Mouse (Mus musculus) embryonic facial prominence, embryonic 15.5 days (tissue): ENCODE results near the gene Git2. TPM values are rescaled to one million over a fixed set of nuclear protein-coding genes. Genes with fewer than 3 reads are reported as not detected.

ENCODE experiments used
- ATAC-seq: fragments of 200-750 bp; cut with Nextera tagmentation; 2 replicates; pipeline ENCODE4 v1.8.0; 2017; ENCODE audit warnings: low read depth, moderate TSS enrichment; ENCODE audit not compliant: insufficient number of reproducible peaks, low FRiP score, low TSS enrichment
- H3K27ac ChIP-seq: fragments of 300-500 bp; sonication (generic); replicated peaks from 2 replicates; pipeline ENCODE4 v1.5.1; 2015; ENCODE audit warnings: mild to moderate bottlenecking, inconsistent platforms
- H3K27me3 ChIP-seq: fragments of 300-500 bp; sonication (generic); 2 replicates; pipeline ENCODE4 v1.6.1; 2015; ENCODE audit warnings: inconsistent platforms
- H3K36me3 ChIP-seq: fragments of 300-500 bp; sonication (generic); 2 replicates; pipeline ENCODE4 v1.6.1; 2015; ENCODE audit warnings: mild to moderate bottlenecking, inconsistent platforms
- H3K4me1 ChIP-seq: fragments of 300-500 bp; sonication (generic); 2 replicates; pipeline ENCODE4 v1.6.1; 2015; ENCODE audit warnings: inconsistent platforms
- H3K4me2 ChIP-seq: fragments of 300-500 bp; sonication (generic); replicated peaks from 2 replicates; pipeline ENCODE4 v1.6.1; 2015; ENCODE audit warnings: mild to moderate bottlenecking, inconsistent platforms
- H3K4me3 ChIP-seq: fragments of 300-500 bp; sonication (generic); replicated peaks from 2 replicates; pipeline ENCODE4 v1.5.1; 2015; ENCODE audit warnings: mild to moderate bottlenecking, inconsistent platforms
- H3K9ac ChIP-seq: fragments of 300-500 bp; sonication (generic); 2 replicates; pipeline ENCODE4 v1.6.1; 2015; ENCODE audit warnings: inconsistent platforms
- H3K9me3 ChIP-seq: fragments of 300-500 bp; sonication (generic); replicated peaks from 2 replicates; pipeline ENCODE4 v1.6.1; 2016; ENCODE audit warnings: inconsistent platforms
- WGBS: fragments of 180-500 bp; shearing (Covaris S2); methylation state at CpG from one replicate; pipeline ENCODE4 v1.1.7; 2015; 5-methylcytosine and 5-hydroxymethylcytosine counted together
- microRNA-seq: library from miRNA; unstranded; fragments of <30 nt; microRNA quantifications from one replicate; pipeline ENCODE4, GENCODE M21; 2016; ENCODE audit warnings: borderline number of aligned reads
- polyA plus RNA-seq: library from polyadenylated mRNA; unstranded; fragments of >200 nt; fragmentation: Nextera tagmentation; extraction: Ambion mirVana; gene quantifications from 2 replicates; pipeline ENCODE4 v1.2.1, GENCODE M21; 2015

Git2 gene
- polyA plus RNA-seq, 1 experiment from 2014 or later: 54.9 TPM

- no peak overlapping the region for H3K9ac ChIP-seq
- ATAC-seq: no peak
- no peak overlapping the region for H3K4me3 ChIP-seq
- peaks cover 16% of the 10 kb centered on the region for H3K36me3 ChIP-seq
- H3K9me3 ChIP-seq: no peaks in the 10 kb centered on the region
- no peak overlapping the region for H3K4me2 ChIP-seq
- peaks cover 51% of the 10 kb centered on the region for H3K4me1 ChIP-seq
- no peaks in the 10 kb centered on the region for H3K27me3 ChIP-seq
- peak overlapping the region; percentile 63 for H3K27ac ChIP-seq
- WGBS: 47% methylated on average over 19 of the region's 19 CpGs
These were observed 94.5 kb downstream of the Git2 start for GRCm38 (mm10) chr5:114680676-114681285.

GRCm38 (mm10) chr5:114679841-114680591 lies 95.3 kb downstream of the Git2 start:
- no peak overlapping the region for H3K4me2 ChIP-seq

More at GRCm38 (mm10) chr5:114679841-114680591, 95.3 kb downstream of the Git2 start:
- no peaks in the 10 kb centered on the region for H3K27me3 ChIP-seq
- H3K36me3 ChIP-seq: peaks cover 16% of the 10 kb centered on the region
- peaks cover 50% of the 10 kb centered on the region for H3K4me1 ChIP-seq
- ATAC-seq: no peak
- no peak overlapping the region for H3K4me3 ChIP-seq
- WGBS: 64% methylated on average over 17 of the region's 17 CpGs
- H3K9ac ChIP-seq: no peak overlapping the region
- peak overlapping the region; percentile 63 for H3K27ac ChIP-seq
- no peaks in the 10 kb centered on the region for H3K9me3 ChIP-seq

Small RNA genes lying within 50 kb of the gene (microRNA-seq; reads per million reads assigned to microRNA genes)
- gene Mir7028: not detected

Other genes starting within 250 kb of the Git2 start
- gene Fam222a, start 207.5 kb downstream of the Git2 start, polyA plus RNA-seq: 1.5 and 1.9 TPM in 2 replicates
- 14.6 and 15.0 TPM in 2 replicates for gene Trpv4, start 117.1 kb downstream of the Git2 start, polyA plus RNA-seq
- 287 and 358 TPM in 2 replicates for gene Gltp, start 84.5 kb downstream of the Git2 start, polyA plus RNA-seq
- 16.3 and 17.4 TPM in 2 replicates for gene Tchp, start 67.8 kb downstream of the Git2 start, polyA plus RNA-seq
- gene Ankrd13a, start 840 bp downstream of the Git2 start, polyA plus RNA-seq: 54.9 and 57.6 TPM in 2 replicates
- 90.1 and 91.9 TPM in 2 replicates for gene 1500011B03Rik, start 48.0 kb upstream of the Git2 start, polyA plus RNA-seq
- not detected in 2 replicates for gene 4930519G04Rik, start 78.1 kb upstream of the Git2 start, polyA plus RNA-seq
- gene Gm9936, start 83.2 kb upstream of the Git2 start, polyA plus RNA-seq: 0.37 and 0.38 TPM in 2 replicates
- gene Oasl2, start 121.4 kb upstream of the Git2 start, polyA plus RNA-seq: 4.8 and 6.5 TPM in 2 replicates
- gene Oasl1, start 147.7 kb upstream of the Git2 start, polyA plus RNA-seq: 0.45 and 0.89 TPM in 2 replicates
- gene 2210016L21Rik, start 166.6 kb upstream of the Git2 start, polyA plus RNA-seq: 61.8 and 69.0 TPM in 2 replicates
- 0.07 TPM in 1 of 2 replicates, not detected in the other for gene Hnf1a, start 195.6 kb upstream of the Git2 start, polyA plus RNA-seq
- 20.9 and 24.9 TPM in 2 replicates for gene Sppl3, start 235.6 kb upstream of the Git2 start, polyA plus RNA-seq